Mouse (Mus musculus): ENCODE results near the gene Cd4. TPM values are rescaled to one million over a fixed set of nuclear protein-coding genes. Genes with fewer than 3 reads are reported as not detected.

Gene Cd4
- polyA plus RNA-seq, 1 experiment from 2014 or later = 0.26 TPM

DNA sequence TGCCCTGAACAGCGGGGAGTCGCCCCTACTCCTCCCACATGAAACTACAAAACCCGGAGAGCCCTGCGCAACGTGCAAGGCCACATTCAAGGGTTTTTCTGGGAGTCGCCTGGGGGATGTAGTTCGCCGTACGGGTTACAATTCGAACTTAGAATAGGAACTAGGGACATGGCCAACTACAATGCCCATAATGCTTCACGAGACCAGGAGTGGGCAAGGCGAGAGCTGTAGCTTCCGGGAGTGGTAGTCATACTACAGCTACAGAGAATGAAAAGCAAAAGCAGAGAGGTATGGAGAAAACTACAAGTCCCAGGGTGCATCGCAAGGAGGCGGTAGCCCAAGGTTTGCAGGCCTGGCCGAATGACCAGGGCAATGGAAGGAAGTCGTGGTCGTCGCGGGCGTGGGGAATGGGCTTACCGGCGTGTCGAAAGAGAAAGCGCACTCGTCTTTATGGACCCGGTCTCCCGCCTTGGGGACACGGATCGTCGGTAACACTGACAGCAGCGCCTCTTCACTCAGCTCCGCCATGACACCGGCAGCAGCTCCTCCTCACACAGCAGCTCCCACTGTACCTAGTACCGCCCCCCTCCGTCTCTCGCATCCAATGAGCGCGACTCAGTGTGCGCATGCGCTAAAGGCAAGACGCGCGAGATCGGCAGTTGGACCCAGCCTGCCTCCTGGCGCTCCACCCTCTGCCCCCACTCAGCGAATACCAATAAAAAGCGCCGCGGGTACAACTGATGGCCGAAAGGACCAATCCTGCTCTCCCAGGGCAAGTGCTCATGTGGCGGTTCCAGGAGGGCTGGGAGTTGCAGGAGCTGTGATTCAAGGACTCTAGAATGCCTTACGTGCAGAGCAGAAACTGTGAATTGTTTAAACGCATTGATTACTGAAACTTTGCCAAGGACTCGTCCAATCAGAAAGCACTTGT lies 58.9 kb downstream of the Cd4 start, which contains the start of the genes Usp5 and Cdca3:
Gene Usp5, minus strand, starts transcription at position 617 of the 931 bp plus-strand sequence.
Gene Cdca3, plus strand, starts transcription at position 680 of the 931 bp plus-strand sequence.
- Histone ChIP-seq H3K27me3 (replicated peaks; ENCODE audit: control insufficient read depth, insufficient read depth, low read length) (no peaks in the 10 kb centered on the region), H3K27ac (ENCODE audit: low read depth, low read length) (peak within 1 kb of the TSS; percentile 93), H3K36me3 (ENCODE audit: control insufficient read depth, insufficient read depth, low read length) (peaks cover 13% of the 10 kb centered on the region), H3K4me2 (ENCODE audit: low read length) (peak within 1 kb of the TSS; percentile 69), H3K4me1 (ENCODE audit: control insufficient read depth, insufficient read depth, low read depth, low read length) (peaks cover 14% of the 10 kb centered on the region), H3K4me3 (ENCODE audit: low read length) (peak within 1 kb of the TSS; percentile 74), H3K9ac (ENCODE audit: low read depth, low read length) (peak within 1 kb of the TSS; percentile 79), H3K9me3 (ENCODE audit: control insufficient read depth, low read length) (no peaks in the 10 kb centered on the region)
- peak; percentile 96 for ATAC-seq
- under 1% methylated on average over 55 of the region's 55 CpGs for WGBS

DNA sequence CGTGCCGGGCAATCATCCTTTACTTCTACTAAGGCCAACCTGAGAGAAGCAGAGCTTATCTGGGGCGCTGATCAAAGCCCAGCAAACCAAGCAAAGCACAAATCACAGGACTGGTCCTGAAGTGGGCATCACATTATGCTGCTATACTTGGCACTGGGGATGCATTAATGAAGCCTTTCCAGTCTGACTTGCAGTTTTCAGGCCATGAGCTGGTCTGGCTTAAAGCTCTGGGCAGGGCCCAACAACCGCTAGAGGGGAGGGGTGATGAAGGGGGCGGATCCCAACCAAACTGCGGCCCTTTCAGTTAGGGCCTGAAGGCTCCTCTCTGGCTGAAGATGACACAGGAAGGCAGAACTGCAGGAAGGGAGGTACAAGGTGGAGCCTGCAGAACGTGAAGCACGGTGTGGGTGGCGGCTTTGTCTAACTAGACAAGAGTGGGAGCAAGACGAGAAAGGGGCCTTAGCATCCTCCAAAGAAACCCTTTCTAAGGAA lies 59.9 kb downstream of the Cd4 start:
- peaks cover 21% of the 10 kb centered on the region for H3K36me3 ChIP-seq (ENCODE audit: control insufficient read depth, insufficient read depth, low read length)
- peak overlapping the region; percentile 69 for H3K4me2 ChIP-seq (ENCODE audit: low read length)
- H3K9me3 ChIP-seq (ENCODE audit: control insufficient read depth, low read length) = no peaks in the 10 kb centered on the region
- ATAC-seq = no peak
- H3K9ac ChIP-seq (ENCODE audit: low read depth, low read length) = peak overlapping the region; percentile 55
- peaks cover 14% of the 10 kb centered on the region for H3K4me1 ChIP-seq (ENCODE audit: control insufficient read depth, insufficient read depth, low read depth, low read length)
- 28% methylated on average over 10 of the region's 10 CpGs for WGBS
- peak overlapping the region; percentile 74 for H3K4me3 ChIP-seq (ENCODE audit: low read length)
- H3K27me3 ChIP-seq (replicated peaks; ENCODE audit: control insufficient read depth, insufficient read depth, low read length) = no peaks in the 10 kb centered on the region
- peak overlapping the region; percentile 57 for H3K27ac ChIP-seq (ENCODE audit: low read depth, low read length)

DNA sequence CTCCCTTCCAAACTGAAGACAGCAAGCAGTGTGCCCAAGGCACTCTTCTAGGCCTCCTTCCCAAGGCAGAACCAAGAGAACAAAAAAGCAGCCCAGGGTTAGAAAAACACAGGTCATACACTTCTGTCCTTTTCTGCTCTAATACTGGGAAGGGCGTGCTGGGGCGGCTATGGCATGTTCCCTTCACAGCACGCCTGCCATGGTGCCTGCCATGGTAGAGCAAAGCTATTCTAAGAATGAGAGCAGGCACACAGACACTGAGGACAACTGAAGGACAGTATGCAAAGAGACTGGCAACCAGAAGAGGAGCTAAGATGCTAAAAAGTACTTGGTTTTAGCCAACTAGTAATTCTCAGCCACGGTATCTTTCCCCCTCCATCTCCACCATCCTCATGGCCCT lies 66.0 kb downstream of the Cd4 start:
- Histone ChIP-seq H3K4me1 (ENCODE audit: control insufficient read depth, insufficient read depth, low read depth, low read length) (no peaks in the 10 kb centered on the region), H3K36me3 (ENCODE audit: control insufficient read depth, insufficient read depth, low read length) (peaks cover 69% of the 10 kb centered on the region), H3K9ac (ENCODE audit: low read depth, low read length) (no peak overlapping the region), H3K27me3 (replicated peaks; ENCODE audit: control insufficient read depth, insufficient read depth, low read length) (no peaks in the 10 kb centered on the region), H3K9me3 (ENCODE audit: control insufficient read depth, low read length) (no peaks in the 10 kb centered on the region), H3K27ac (ENCODE audit: low read depth, low read length) (no peak overlapping the region), H3K4me3 (ENCODE audit: low read length) (no peak overlapping the region), H3K4me2 (ENCODE audit: low read length) (no peak overlapping the region)
- no peak for ATAC-seq
- 94% methylated on average over 4 of the region's 4 CpGs for WGBS

DNA sequence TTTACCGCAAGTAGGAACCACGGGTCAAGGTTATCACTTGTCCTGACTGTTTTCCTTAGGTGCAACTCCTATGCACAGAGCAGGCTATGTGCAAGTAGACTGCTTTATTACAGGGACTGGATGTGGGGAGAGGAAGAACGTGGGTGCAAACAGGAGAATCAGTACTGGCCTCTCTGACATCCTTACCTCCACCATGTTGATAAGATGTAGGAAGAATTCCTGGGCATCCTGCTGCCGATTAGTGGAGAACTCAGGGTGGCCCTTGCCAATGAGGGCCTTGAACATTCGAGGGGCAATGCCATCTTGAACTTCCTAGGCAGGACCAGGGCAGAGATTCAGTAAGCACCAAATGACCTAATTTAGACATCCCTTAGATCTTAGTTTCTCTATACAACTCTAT lies 67.1 kb downstream of the Cd4 start:
- H3K27ac ChIP-seq (ENCODE audit: low read depth, low read length) = no peak overlapping the region
- peaks cover 75% of the 10 kb centered on the region for H3K36me3 ChIP-seq (ENCODE audit: control insufficient read depth, insufficient read depth, low read length)
- no peak for ATAC-seq
- no peaks in the 10 kb centered on the region for H3K9me3 ChIP-seq (ENCODE audit: control insufficient read depth, low read length)
- no peaks in the 10 kb centered on the region for H3K4me1 ChIP-seq (ENCODE audit: control insufficient read depth, insufficient read depth, low read depth, low read length)
- no peak overlapping the region for H3K9ac ChIP-seq (ENCODE audit: low read depth, low read length)
- H3K27me3 ChIP-seq (replicated peaks; ENCODE audit: control insufficient read depth, insufficient read depth, low read length) = no peaks in the 10 kb centered on the region
- 97% methylated on average over 5 of the region's 5 CpGs for WGBS
- H3K4me2 ChIP-seq (ENCODE audit: low read length) = no peak overlapping the region
- H3K4me3 ChIP-seq (ENCODE audit: low read length) = no peak overlapping the region

DNA sequence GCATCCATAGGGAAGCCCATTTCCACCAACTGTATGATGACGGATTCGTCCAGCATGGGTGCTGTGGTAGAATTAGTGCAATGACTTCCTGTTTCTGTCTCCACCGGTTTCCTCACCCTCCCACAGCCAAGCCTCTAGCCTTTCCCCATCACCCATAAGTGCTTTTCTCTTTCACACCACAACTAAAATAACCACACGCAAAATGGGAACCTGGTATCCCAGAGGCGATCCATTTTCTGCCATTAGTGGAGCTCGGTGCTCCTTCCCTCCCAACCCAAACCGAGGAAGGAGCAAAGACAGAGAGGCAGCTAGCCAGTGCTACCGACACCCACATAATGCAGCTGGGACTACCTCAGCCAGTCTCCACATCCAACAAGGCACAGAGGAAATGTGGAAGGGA lies 70.0 kb downstream of the Cd4 start:
- Histone ChIP-seq H3K4me1 (ENCODE audit: control insufficient read depth, insufficient read depth, low read depth, low read length) (peaks cover 7% of the 10 kb centered on the region), H3K9ac (ENCODE audit: low read depth, low read length) (no peak overlapping the region), H3K27ac (ENCODE audit: low read depth, low read length) (no peak overlapping the region), H3K27me3 (replicated peaks; ENCODE audit: control insufficient read depth, insufficient read depth, low read length) (no peaks in the 10 kb centered on the region), H3K4me2 (ENCODE audit: low read length) (no peak overlapping the region), H3K9me3 (ENCODE audit: control insufficient read depth, low read length) (no peaks in the 10 kb centered on the region), H3K4me3 (ENCODE audit: low read length) (no peak overlapping the region), H3K36me3 (ENCODE audit: control insufficient read depth, insufficient read depth, low read length) (peaks cover 55% of the 10 kb centered on the region)
- whole genome bisulfite sequencing = 91% methylated on average over 8 of the region's 8 CpGs
- ATAC-seq = no peak

DNA sequence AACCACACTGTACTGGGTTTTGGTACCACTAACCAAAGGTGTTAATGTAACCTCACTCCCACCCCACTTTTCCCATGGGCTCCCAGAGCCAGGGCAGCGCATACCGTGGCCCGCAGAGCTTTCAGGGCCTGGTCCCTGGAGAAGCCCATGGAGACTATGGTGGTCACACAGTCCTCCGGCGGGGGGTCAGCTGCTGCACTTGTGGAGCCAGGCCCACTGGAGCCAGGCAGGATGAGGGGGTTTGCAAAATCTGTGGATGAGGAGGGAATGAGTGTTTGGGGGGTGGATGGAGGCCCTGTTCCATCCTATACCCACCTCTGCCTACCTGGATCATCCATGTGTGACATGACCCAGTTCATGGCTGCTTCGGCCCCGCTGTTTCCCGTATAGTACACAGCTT lies 70.5 kb downstream of the Cd4 start:
- no peak for ATAC-seq
- peaks cover 11% of the 10 kb centered on the region for H3K4me1 ChIP-seq (ENCODE audit: control insufficient read depth, insufficient read depth, low read depth, low read length)
- peaks cover 51% of the 10 kb centered on the region for H3K36me3 ChIP-seq (ENCODE audit: control insufficient read depth, insufficient read depth, low read length)
- H3K27me3 ChIP-seq (replicated peaks; ENCODE audit: control insufficient read depth, insufficient read depth, low read length) = no peaks in the 10 kb centered on the region
- 95% methylated on average over 8 of the region's 8 CpGs for whole genome bisulfite sequencing
- no peak overlapping the region for H3K4me3 ChIP-seq (ENCODE audit: low read length)
- no peak overlapping the region for H3K9ac ChIP-seq (ENCODE audit: low read depth, low read length)
- H3K4me2 ChIP-seq (ENCODE audit: low read length) = no peak overlapping the region
- no peak overlapping the region for H3K27ac ChIP-seq (ENCODE audit: low read depth, low read length)
- H3K9me3 ChIP-seq (ENCODE audit: control insufficient read depth, low read length) = no peaks in the 10 kb centered on the region

DNA sequence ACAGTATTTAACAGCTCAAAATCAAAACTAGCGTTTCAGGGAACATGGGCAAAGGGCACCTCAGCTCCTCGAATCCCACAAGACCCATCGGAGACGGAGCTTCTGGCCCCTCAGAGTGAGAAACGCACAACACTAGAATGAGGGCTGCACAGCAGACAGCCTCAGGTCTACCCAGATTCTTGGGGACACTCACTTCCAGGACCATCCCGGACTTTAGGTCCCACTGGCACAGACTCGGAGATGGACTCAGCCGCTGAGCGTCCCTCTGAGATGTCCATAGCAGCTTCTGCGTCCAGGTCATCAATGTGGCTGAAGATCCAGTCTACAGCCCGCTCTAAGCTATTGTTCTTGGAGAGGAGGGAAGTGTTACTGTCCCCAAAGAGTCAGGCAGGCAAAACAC lies 70.9 kb downstream of the Cd4 start:
- Histone ChIP-seq H3K27ac (ENCODE audit: low read depth, low read length) (no peak overlapping the region), H3K36me3 (ENCODE audit: control insufficient read depth, insufficient read depth, low read length) (peaks cover 47% of the 10 kb centered on the region), H3K9ac (ENCODE audit: low read depth, low read length) (no peak overlapping the region), H3K4me1 (ENCODE audit: control insufficient read depth, insufficient read depth, low read depth, low read length) (peaks cover 16% of the 10 kb centered on the region), H3K4me3 (ENCODE audit: low read length) (no peak overlapping the region), H3K4me2 (ENCODE audit: low read length) (no peak overlapping the region), H3K9me3 (ENCODE audit: control insufficient read depth, low read length) (no peaks in the 10 kb centered on the region), H3K27me3 (replicated peaks; ENCODE audit: control insufficient read depth, insufficient read depth, low read length) (no peaks in the 10 kb centered on the region)
- ATAC-seq = no peak
- WGBS = 95% methylated on average over 11 of the region's 11 CpGs

DNA sequence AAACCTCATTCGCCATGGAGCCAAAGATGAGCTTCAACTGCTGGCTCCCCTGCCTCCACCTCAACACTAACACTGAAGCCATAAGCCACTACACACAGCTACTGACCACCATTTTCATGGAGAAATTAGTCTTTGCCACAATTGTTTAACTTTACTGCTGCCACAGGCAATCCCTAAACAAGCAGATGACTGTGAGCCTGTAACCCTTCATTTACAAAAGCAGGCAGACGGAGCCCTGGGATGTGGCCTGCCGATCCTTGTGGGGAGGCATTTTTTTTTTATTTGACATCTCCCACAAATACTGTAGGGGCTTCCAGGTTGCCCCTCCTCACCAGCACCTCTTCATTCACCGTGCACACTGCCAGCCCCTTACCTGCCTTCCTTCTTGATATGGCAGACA lies 71.4 kb downstream of the Cd4 start:
- Histone ChIP-seq H3K9me3 (ENCODE audit: control insufficient read depth, low read length) (no peaks in the 10 kb centered on the region), H3K4me1 (ENCODE audit: control insufficient read depth, insufficient read depth, low read depth, low read length) (peaks cover 19% of the 10 kb centered on the region), H3K27ac (ENCODE audit: low read depth, low read length) (no peak overlapping the region), H3K4me2 (ENCODE audit: low read length) (no peak overlapping the region), H3K4me3 (ENCODE audit: low read length) (no peak overlapping the region), H3K27me3 (replicated peaks; ENCODE audit: control insufficient read depth, insufficient read depth, low read length) (no peaks in the 10 kb centered on the region), H3K36me3 (ENCODE audit: control insufficient read depth, insufficient read depth, low read length) (peaks cover 47% of the 10 kb centered on the region), H3K9ac (ENCODE audit: low read depth, low read length) (no peak overlapping the region)
- ATAC-seq = no peak
- WGBS = 90% methylated on average over 4 of the region's 4 CpGs

Measured in hindbrain, embryonic 16.5 days (tissue).